Mouse (Mus musculus) heart, adult 2 months (tissue): ENCODE data around the gene Agpat3. TPM values are rescaled to one million over a fixed set of nuclear protein-coding genes. Genes with fewer than 3 reads are reported as not detected.

Source experiments
- DNase-seq, 2 experiments: peaks; one replicate each; pipeline ENCODE4 v3.0.0; 2021
- H3K27ac ChIP-seq: fragments of 200-600 bp; 2 replicates; pipeline ENCODE4 v1.8.1; 2022
- H3K27me3 ChIP-seq: fragments of 200-500 bp; 2 replicates; pipeline ENCODE4 v1.6.1; 2012; ENCODE audit warnings: mild to moderate bottlenecking, low read length, inconsistent platforms, mixed read lengths; ENCODE audit not compliant: control insufficient read depth, insufficient read depth
- H3K36me3 ChIP-seq: fragments of 200-500 bp; 2 replicates; pipeline ENCODE4 v1.6.1; 2012; ENCODE audit warnings: low read length, inconsistent platforms; ENCODE audit not compliant: control insufficient read depth, insufficient read depth
- H3K4me1 ChIP-seq: fragments of 200-500 bp; 2 replicates; pipeline ENCODE4 v1.6.1; 2011; ENCODE audit warnings: low read length; ENCODE audit not compliant: control insufficient read depth, insufficient read depth
- H3K4me3 ChIP-seq: fragments of 200-600 bp; 2 replicates; pipeline ENCODE4 v1.8.1; 2022
- H3K79me2 ChIP-seq: fragments of 200-500 bp; replicated peaks from 2 replicates; pipeline ENCODE4 v1.6.1; 2012; ENCODE audit warnings: mild to moderate bottlenecking, inconsistent platforms, low read length, moderate library complexity, mixed read lengths; ENCODE audit not compliant: control insufficient read depth, insufficient read depth
- H3K9ac ChIP-seq: fragments of 200-500 bp; 2 replicates; pipeline ENCODE4 v1.6.1; 2012; ENCODE audit warnings: low read depth, mild to moderate bottlenecking, control low read depth, inconsistent platforms, low read length, mixed read lengths
- CTCF ChIP-seq: fragments of 200-600 bp; IDR thresholded peaks from 2 replicates; pipeline ENCODE4 v1.8.1; 2022; ENCODE audit warnings: antibody characterized with exemption, mild to moderate bottlenecking, moderate library complexity
- EP300 ChIP-seq: fragments of 200-500 bp; IDR thresholded peaks from 2 replicates; pipeline ENCODE4 v1.6.1; 2011; ENCODE audit warnings: low read depth, low read length, control low read depth; ENCODE audit not compliant: insufficient read depth
- POLR2A ChIP-seq: fragments of 200-500 bp; IDR thresholded peaks from 2 replicates; pipeline ENCODE4 v1.6.1; 2011; ENCODE audit warnings: mild to moderate bottlenecking, low read depth, low read length, control low read depth; ENCODE audit not compliant: insufficient read depth
- WGBS: fragments of 180-500 bp; shearing (Covaris S2); methylation state at CpG from one replicate; pipeline ENCODE4 v1.1.7; 2018; 5-methylcytosine and 5-hydroxymethylcytosine counted together
- intact Hi-C: fragments of 180-260 bp; cut with DNase I; formaldehyde crosslinking; loops from one replicate; pipeline ENCODE4 v1.15.1; 2025
- polyA plus RNA-seq: library from polyadenylated mRNA; depleted of rRNA; stranded (reverse); fragments of >200 nt; gene quantifications from 2 replicates; pipeline ENCODE4 v1.2.3, GENCODE M21; 2012
- total RNA-seq, 2 experiments: library from RNA; stranded (reverse); gene quantifications; 2 replicates each; pipeline ENCODE4 v1.2.3; 2021

Agpat3 gene
- total and polyA plus RNA-seq, 3 experiments, result 209 to 286 (median 232) TPM

DNA sequence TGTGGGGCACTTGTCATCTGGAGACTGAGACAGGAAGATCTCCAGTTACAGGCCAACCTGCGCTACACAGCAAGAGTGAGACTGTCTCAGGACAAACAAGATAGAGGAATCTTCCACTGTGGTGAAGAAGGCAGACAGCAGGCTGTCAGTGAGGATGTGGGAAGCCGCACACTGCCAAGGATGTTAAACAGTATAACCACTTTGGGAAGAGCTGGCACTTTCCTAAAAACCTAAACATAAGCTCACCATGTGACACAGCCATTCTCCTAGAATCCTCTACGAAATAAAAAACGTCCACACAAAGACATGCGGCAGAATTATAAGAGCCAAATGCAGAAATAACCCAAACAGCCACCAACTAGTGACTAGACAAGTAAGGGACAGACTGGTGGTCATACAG, 114.0 kb downstream of the Agpat3 start:
- WGBS, result 98% methylated on average over 5 of the region's 5 CpGs
- no peak for DNase-seq
- Histone ChIP-seq H3K9ac (no peak overlapping the region), H3K79me2 (peaks cover 4% of the 10 kb centered on the region), H3K36me3 (no peaks in the 10 kb centered on the region), H3K27ac (no peak overlapping the region), H3K4me1 (peaks cover 3% of the 10 kb centered on the region; the same call in 1 of the 2 replicates), H3K27me3 (no peaks in the 10 kb centered on the region), H3K4me3 (no peak overlapping the region)
- TF ChIP-seq EP300, result no peak
- TF ChIP-seq CTCF, result no peak
- TF ChIP-seq POLR2A, result no peak
- intact Hi-C loops, result no loop called here

DNA sequence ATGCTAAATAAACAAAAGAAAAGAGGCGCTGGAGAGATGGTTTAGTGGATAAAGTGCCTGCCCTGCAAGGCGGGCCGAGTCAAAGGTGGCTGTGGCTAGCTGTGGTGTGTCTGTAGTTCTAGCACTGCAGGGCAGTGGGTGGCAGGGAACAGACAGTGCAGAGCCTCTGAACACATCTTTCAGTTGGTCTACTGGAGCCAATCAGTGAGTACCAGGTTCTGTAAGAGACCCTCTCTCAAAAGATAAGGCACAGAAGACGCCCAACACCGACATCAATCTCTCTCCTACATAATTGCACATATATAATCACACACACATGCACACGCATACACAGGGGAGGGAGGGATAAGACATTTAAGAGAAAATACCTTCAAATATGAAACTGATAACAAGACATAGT, 114.5 kb downstream of the Agpat3 start:
- Histone ChIP-seq H3K9ac (no peak overlapping the region), H3K27me3 (no peaks in the 10 kb centered on the region), H3K36me3 (no peaks in the 10 kb centered on the region), H3K4me3 (no peak overlapping the region), H3K27ac (no peak overlapping the region), H3K4me1 (no peaks in the 10 kb centered on the region; the same call in 1 of the 2 replicates), H3K79me2 (peaks cover 4% of the 10 kb centered on the region)
- WGBS, result 90% methylated on average over 6 of the region's 6 CpGs
- intact Hi-C loops, result no loop called here
- DNase-seq, result no peak
- no peak for TF ChIP-seq POLR2A
- TF ChIP-seq EP300, result no peak
- no peak for TF ChIP-seq CTCF

GRCm38 (mm10) chr10:78236885-78237629, 115.2 kb downstream of the Agpat3 start:
- Histone ChIP-seq H3K27ac (no peak overlapping the region), H3K36me3 (no peaks in the 10 kb centered on the region), H3K4me1 (peaks cover 2% of the 10 kb centered on the region), H3K9ac (no peak overlapping the region), H3K4me3 (no peak overlapping the region), H3K79me2 (peaks cover 8% of the 10 kb centered on the region), H3K27me3 (no peaks in the 10 kb centered on the region)
- TF ChIP-seq EP300 (no peak), POLR2A (no peak), CTCF (no peak)
- no peak for DNase-seq
- intact Hi-C loops, result no loop called here
- 69% methylated on average over 8 of the region's 8 CpGs for WGBS

DNA sequence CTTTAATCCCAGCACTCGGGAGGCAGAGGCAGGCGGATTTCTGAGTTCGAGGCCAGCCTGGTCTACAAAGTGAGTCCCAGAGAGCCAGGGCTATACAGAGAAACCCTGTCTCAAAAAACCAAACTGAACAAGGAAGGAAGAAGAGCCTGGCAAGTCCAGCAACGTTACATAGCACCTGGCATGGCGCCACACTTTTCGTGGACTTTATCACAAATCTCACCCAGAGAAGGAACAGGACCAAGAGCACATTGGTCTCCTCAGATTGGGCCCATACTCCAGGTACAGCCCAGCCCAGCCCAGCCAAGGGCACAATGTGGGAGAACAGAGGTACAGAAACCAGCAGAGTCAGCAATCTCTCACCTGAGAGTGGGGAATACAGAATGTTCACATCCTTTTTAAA, 118.5 kb downstream of the Agpat3 start:
- Histone ChIP-seq H3K79me2 (peaks cover 6% of the 10 kb centered on the region; the same call in 1 of the 2 replicates), H3K27me3 (no peaks in the 10 kb centered on the region), H3K27ac (no peak overlapping the region), H3K4me1 (peaks cover 3% of the 10 kb centered on the region), H3K4me3 (no peak overlapping the region), H3K9ac (no peak overlapping the region), H3K36me3 (no peaks in the 10 kb centered on the region)
- no peak for DNase-seq
- intact Hi-C loops, result no loop called here
- TF ChIP-seq CTCF (no peak), EP300 (no peak), POLR2A (no peak)
- WGBS, result 64% methylated on average over 6 of the region's 6 CpGs

DNA sequence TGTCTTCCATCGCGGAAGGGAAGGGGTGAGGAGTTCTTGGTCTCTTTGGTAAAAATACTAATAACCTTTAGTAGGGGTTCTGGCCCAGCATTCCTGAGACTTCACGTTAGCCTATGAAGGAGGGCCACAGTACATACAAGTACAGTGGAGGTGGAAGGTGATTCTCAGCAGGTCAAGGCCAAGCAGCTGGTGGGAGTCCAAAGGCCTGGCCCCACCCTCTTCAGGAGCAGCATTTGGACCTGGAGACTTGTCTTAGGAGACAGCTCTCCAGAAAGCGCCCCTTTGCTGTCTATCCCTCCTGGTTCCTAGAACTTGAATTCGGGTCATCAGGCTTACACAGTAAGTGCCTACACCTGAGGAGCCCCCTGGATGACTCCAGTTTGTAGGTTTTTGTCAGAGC, 119.1 kb downstream of the Agpat3 start:
- TF ChIP-seq CTCF, result no peak
- TF ChIP-seq POLR2A, result no peak
- TF ChIP-seq EP300, result no peak
- intact Hi-C loops, result no loop called here
- H3K36me3 ChIP-seq, result 0 out of 2 replicates have a peak, but pooled peaks cover 1% of the 10 kb centered on the region
- peaks cover 7% of the 10 kb centered on the region for H3K4me1 ChIP-seq
- DNase-seq, result no peak
- H3K79me2 ChIP-seq, result peaks cover 6% of the 10 kb centered on the region; the same call in 1 of the 2 replicates
- 94% methylated on average over 5 of the region's 5 CpGs for WGBS
- no peaks in the 10 kb centered on the region for H3K27me3 ChIP-seq
- no peak overlapping the region for H3K4me3 ChIP-seq
- no peak overlapping the region for H3K9ac ChIP-seq
- H3K27ac ChIP-seq, result no peak overlapping the region

GRCm38 (mm10) chr10:78232301-78232980, 119.8 kb downstream of the Agpat3 start:
- H3K27ac ChIP-seq, result no peak overlapping the region
- intact Hi-C loops, result no loop called here
- WGBS, result 56% methylated on average over 4 of the region's 4 CpGs
- H3K36me3 ChIP-seq, result 0 out of 2 replicates have a peak, but pooled peaks cover 1% of the 10 kb centered on the region
- H3K9ac ChIP-seq, result no peak overlapping the region
- DNase-seq, result no peak
- no peak for TF ChIP-seq EP300
- TF ChIP-seq CTCF, result no peak
- peaks cover 6% of the 10 kb centered on the region; the same call in 1 of the 2 replicates for H3K79me2 ChIP-seq
- no peak overlapping the region for H3K4me3 ChIP-seq
- peaks cover 9% of the 10 kb centered on the region for H3K4me1 ChIP-seq
- no peaks in the 10 kb centered on the region for H3K27me3 ChIP-seq
